Mouse (Mus musculus) lung, embryonic 14.5 days (tissue): ENCODE measurements around the gene Olfr65. TPM values are rescaled to one million over a fixed set of nuclear protein-coding genes. Genes with fewer than 3 reads are reported as not detected.
A peak's percentile ranks its signal among the peaks of the same experiment; 100 is the strongest.

ENCODE experiments used
- ATAC-seq: fragments of 200-750 bp; cut with Nextera tagmentation; 2 replicates; pipeline ENCODE4 v1.8.0; 2017; ENCODE audit warnings: mild to moderate bottlenecking, moderate TSS enrichment, moderate library complexity; ENCODE audit not compliant: insufficient read depth
- DNase-seq: peaks from one replicate; pipeline ENCODE4 v3.0.0-alpha.2; 2015
- H3K27ac ChIP-seq: fragments of 300-500 bp; sonication (generic); 2 replicates; pipeline ENCODE4 v1.5.1; 2014; ENCODE audit warnings: low read depth, mild to moderate bottlenecking, moderate library complexity
- H3K27me3 ChIP-seq: fragments of 300-500 bp; sonication (generic); 2 replicates; pipeline ENCODE4 v1.6.1; 2014; ENCODE audit warnings: low read length, control low read depth; ENCODE audit not compliant: insufficient read depth
- H3K36me3 ChIP-seq: fragments of 300-500 bp; sonication (generic); 2 replicates; pipeline ENCODE4 v1.6.1; 2014; ENCODE audit warnings: control low read depth; ENCODE audit not compliant: insufficient read depth
- H3K4me1 ChIP-seq: fragments of 300-500 bp; sonication (generic); 2 replicates; pipeline ENCODE4 v1.6.1; 2014; ENCODE audit warnings: antibody characterized with exemption, control low read depth; ENCODE audit not compliant: insufficient read depth
- H3K4me2 ChIP-seq: fragments of 300-500 bp; sonication (generic); 2 replicates; pipeline ENCODE4 v1.6.1; 2014; ENCODE audit warnings: mild to moderate bottlenecking
- H3K4me3 ChIP-seq: fragments of 300-500 bp; sonication (generic); 2 replicates; pipeline ENCODE4 v1.5.1; 2014; ENCODE audit warnings: low read depth, low read length
- H3K9ac ChIP-seq: fragments of 300-500 bp; sonication (generic); 2 replicates; pipeline ENCODE4 v1.6.1; 2014
- H3K9me3 ChIP-seq: fragments of 300-500 bp; sonication (generic); 2 replicates; pipeline ENCODE4 v1.6.1; 2016; ENCODE audit warnings: low read depth, low read length, control low read depth
- CTCF ChIP-seq: IDR thresholded peaks from 2 replicates; pipeline ENCODE4 v1.5.1; 2016; ENCODE audit warnings: antibody characterized with exemption, low read depth
- WGBS: fragments of 180-500 bp; shearing (Covaris S2); extraction: QIAGEN DNeasy Blood & Tissue Kit; methylation state at CpG from one replicate; pipeline ENCODE4 v1.1.7; 2014; 5-methylcytosine and 5-hydroxymethylcytosine counted together
- polyA plus RNA-seq: library from polyadenylated mRNA; unstranded; fragments of >200 nt; fragmentation: Nextera tagmentation; extraction: Ambion mirVana; gene quantifications from 2 replicates; pipeline ENCODE4 v1.2.1, GENCODE M21; 2014

The Olfr65 gene
- polyA plus RNA-seq: not detected in 2 replicates

GRCm38 (mm10) chr7:103903187-103903586 lies at the start of gene Olfr65:
Olfr65 (plus strand) TSS chr7:103903487.
- H3K4me1 ChIP-seq: no peaks in the 10 kb centered on the region
- no peak within 1 kb of the TSS for H3K4me3 ChIP-seq
- ATAC-seq (no peak), DNase-seq (no peak)
- H3K27ac ChIP-seq: no peak within 1 kb of the TSS
- no peak within 1 kb of the TSS for H3K4me2 ChIP-seq
- H3K36me3 ChIP-seq: no peaks in the 10 kb centered on the region
- H3K9me3 ChIP-seq: no peaks in the 10 kb centered on the region
- 67% methylated on average over 2 of the region's 2 CpGs for WGBS
- no peak within 1 kb of the TSS for H3K9ac ChIP-seq
- H3K27me3 ChIP-seq: no peaks in the 10 kb centered on the region
- TF ChIP-seq CTCF: no peak

- Histone ChIP-seq H3K36me3 (no peaks in the 10 kb centered on the region), H3K27ac (no peak overlapping the region), H3K4me1 (no peaks in the 10 kb centered on the region), H3K9me3 (no peaks in the 10 kb centered on the region), H3K4me2 (no peak overlapping the region), H3K4me3 (no peak overlapping the region), H3K9ac (no peak overlapping the region), H3K27me3 (no peaks in the 10 kb centered on the region)
- no peak for ATAC-seq
- no peak for TF ChIP-seq CTCF
- WGBS: 47% methylated on average over 1 of the region's 1 CpGs
- no peak for DNase-seq
These were observed 48.6 kb upstream of the Olfr65 start for GRCm38 (mm10) chr7:103854669-103855068.

- Histone ChIP-seq H3K4me2 (no peak overlapping the region), H3K9me3 (no peaks in the 10 kb centered on the region), H3K27me3 (no peaks in the 10 kb centered on the region), H3K36me3 (no peaks in the 10 kb centered on the region), H3K9ac (no peak overlapping the region), H3K27ac (no peak overlapping the region), H3K4me3 (no peak overlapping the region), H3K4me1 (no peaks in the 10 kb centered on the region)
- TF ChIP-seq CTCF: no peak
- DNase-seq (no peak), ATAC-seq (peak; percentile 66; the same call in 1 of the 2 replicates)
- 41% methylated on average over 2 of the region's 2 CpGs for WGBS
These were observed 44.2 kb upstream of the Olfr65 start for GRCm38 (mm10) chr7:103859076-103859475.

- Histone ChIP-seq H3K36me3 (no peaks in the 10 kb centered on the region), H3K4me2 (no peak overlapping the region), H3K4me1 (no peaks in the 10 kb centered on the region), H3K9ac (no peak overlapping the region), H3K4me3 (no peak overlapping the region), H3K27ac (no peak overlapping the region; the same call in 1 of the 2 replicates), H3K27me3 (no peaks in the 10 kb centered on the region), H3K9me3 (no peaks in the 10 kb centered on the region)
- WGBS: 42% methylated on average over 1 of the region's 1 CpGs
- TF ChIP-seq CTCF: no peak
- ATAC-seq: peak; percentile 75
- peak; percentile 43 for DNase-seq
These were observed 42.4 kb upstream of the Olfr65 start for GRCm38 (mm10) chr7:103860855-103861254.

- no peaks in the 10 kb centered on the region for H3K4me1 ChIP-seq
- no peaks in the 10 kb centered on the region for H3K36me3 ChIP-seq
- WGBS: 61% methylated on average over 3 of the region's 3 CpGs
- no peak for TF ChIP-seq CTCF
- DNase-seq: no peak
- no peak overlapping the region; the same call in 1 of the 2 replicates for H3K27ac ChIP-seq
- H3K4me3 ChIP-seq: no peak overlapping the region
- no peak for ATAC-seq
- no peaks in the 10 kb centered on the region for H3K27me3 ChIP-seq
- H3K4me2 ChIP-seq: no peak overlapping the region
- H3K9me3 ChIP-seq: no peaks in the 10 kb centered on the region
- no peak overlapping the region for H3K9ac ChIP-seq
These were observed 41.8 kb upstream of the Olfr65 start for GRCm38 (mm10) chr7:103861531-103861930.

DNA sequence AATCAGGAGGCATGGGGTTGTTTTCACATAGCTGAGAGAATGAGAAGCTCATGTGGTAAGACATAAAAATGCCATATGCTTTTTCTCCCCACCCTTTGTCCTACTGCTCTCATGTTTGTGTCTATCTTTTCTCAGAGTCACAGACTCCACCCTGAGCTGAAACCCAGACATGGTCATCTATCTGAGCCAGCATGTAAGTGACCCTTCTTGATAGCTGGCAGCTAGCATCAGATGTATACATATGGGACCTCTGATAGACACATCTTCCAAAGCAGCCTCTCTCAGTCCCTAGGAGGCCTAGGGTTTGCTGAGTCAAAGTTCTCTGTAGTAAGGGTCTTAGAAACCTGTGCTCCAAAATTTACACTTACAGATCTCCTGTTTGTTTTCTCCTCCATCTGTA lies 37.6 kb upstream of the Olfr65 start:
- no peak overlapping the region for H3K9ac ChIP-seq
- no peaks in the 10 kb centered on the region for H3K27me3 ChIP-seq
- TF ChIP-seq CTCF: no peak
- ATAC-seq (peak; percentile 47; the same call in 1 of the 2 replicates), DNase-seq (no peak)
- H3K9me3 ChIP-seq: no peaks in the 10 kb centered on the region
- no peaks in the 10 kb centered on the region for H3K4me1 ChIP-seq
- H3K4me2 ChIP-seq: no peak overlapping the region
- H3K36me3 ChIP-seq: no peaks in the 10 kb centered on the region
- H3K27ac ChIP-seq: no peak overlapping the region; the same call in 1 of the 2 replicates
- H3K4me3 ChIP-seq: no peak overlapping the region

DNA sequence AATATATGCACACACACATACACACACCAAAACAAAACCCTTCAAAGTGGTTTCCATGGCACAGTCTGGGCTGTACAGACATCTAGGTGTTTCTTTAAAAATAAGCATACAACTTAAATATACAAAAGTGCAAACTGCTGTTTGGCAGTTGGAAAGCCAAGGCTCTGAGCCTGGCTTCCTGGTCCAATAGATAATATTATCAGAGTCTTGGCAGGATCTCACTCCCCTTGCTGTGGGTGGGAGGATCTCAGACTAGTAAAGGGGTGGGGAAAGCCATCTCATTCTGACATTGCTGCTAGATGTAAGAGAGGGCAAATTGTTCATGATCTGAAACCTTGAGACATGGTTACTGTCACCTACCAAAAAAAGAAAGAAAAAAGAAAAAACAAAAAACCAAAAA lies 32.6 kb upstream of the Olfr65 start:
- DNase-seq: no peak
- peak; percentile 63; the same call in 1 of the 2 replicates for ATAC-seq
- H3K4me1 ChIP-seq: no peaks in the 10 kb centered on the region
- H3K9me3 ChIP-seq: no peaks in the 10 kb centered on the region
- H3K27me3 ChIP-seq: no peaks in the 10 kb centered on the region
- H3K4me3 ChIP-seq: no peak overlapping the region
- H3K27ac ChIP-seq: peak overlapping the region; percentile 36; the same call in 1 of the 2 replicates
- no peak overlapping the region for H3K9ac ChIP-seq
- no peaks in the 10 kb centered on the region for H3K36me3 ChIP-seq
- TF ChIP-seq CTCF: no peak
- no peak overlapping the region for H3K4me2 ChIP-seq

GRCm38 (mm10) chr7:103873064-103873463 lies 30.2 kb upstream of the Olfr65 start:
- no peak for ATAC-seq

More at GRCm38 (mm10) chr7:103873064-103873463, 30.2 kb upstream of the Olfr65 start:
- 0% methylated on average over 1 of the region's 1 CpGs for WGBS
- H3K27me3 ChIP-seq: no peaks in the 10 kb centered on the region
- peak; percentile 60 for DNase-seq
- no peaks in the 10 kb centered on the region for H3K4me1 ChIP-seq
- H3K4me2 ChIP-seq: no peak overlapping the region
- H3K9me3 ChIP-seq: no peaks in the 10 kb centered on the region
- H3K4me3 ChIP-seq: no peak overlapping the region
- H3K36me3 ChIP-seq: no peaks in the 10 kb centered on the region
- TF ChIP-seq CTCF: peak; percentile 41
- H3K27ac ChIP-seq: no peak overlapping the region
- no peak overlapping the region for H3K9ac ChIP-seq
